Mouse (Mus musculus): ENCODE results near the gene Spats2l.

Gene Spats2l

GRCm38 (mm10) chr1:57774001-57774667, at the start of gene Spats2l:
Gene Spats2l, plus strand, starts transcription at chr1:57774162.
- no peak for DNase-seq (ENCODE audit: low spot score in 2 of 2)

DNA sequence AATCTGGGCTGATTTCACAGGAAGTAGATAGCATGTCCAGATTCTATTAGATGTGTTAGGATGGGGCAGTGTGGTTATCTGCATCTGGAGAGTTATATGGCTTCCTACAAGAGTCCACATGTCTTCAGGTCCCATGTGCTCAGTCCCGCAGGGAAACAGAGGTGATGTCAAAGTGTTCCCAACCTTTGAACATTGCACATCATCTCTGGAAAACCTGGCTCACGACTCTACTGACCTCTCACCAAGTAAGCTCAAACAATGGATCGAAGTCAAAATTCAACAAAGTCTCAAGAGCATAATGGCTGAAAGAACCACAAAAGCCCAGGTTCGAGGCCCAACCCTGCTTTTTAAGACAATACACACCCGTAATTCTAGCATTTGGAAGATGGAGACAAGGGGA, 48.7 kb upstream of the Spats2l start:
- DNase-seq (ENCODE audit: low spot score in 2 of 2) = no peak

DNA sequence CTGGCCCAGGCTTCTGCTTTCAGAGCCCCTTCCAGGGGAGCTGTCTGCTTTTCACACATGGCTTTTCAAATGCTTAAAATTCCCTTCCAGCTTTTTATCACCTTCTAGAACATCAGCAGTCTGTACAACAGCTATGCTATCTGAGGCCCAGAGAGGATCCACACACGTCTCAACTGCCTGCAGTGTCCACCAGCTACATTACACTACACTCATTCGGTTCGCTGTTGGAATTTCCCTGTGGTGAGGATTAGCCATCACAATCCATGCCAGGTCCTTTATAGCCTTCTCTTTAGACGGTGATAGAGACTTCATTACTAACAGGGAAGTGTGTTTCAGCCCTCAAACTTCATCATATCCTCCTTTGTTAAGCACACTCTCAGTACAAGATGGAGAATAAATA, 38.1 kb upstream of the Spats2l start:
- DNase-seq (ENCODE audit: low spot score in 2 of 2) = no peak

GRCm38 (mm10) chr1:57741740-57742139, 32.2 kb upstream of the Spats2l start:
- no peak for DNase-seq (ENCODE audit: low spot score in 2 of 2)

GRCm38 (mm10) chr1:57742266-57742665, 31.7 kb upstream of the Spats2l start:
- DNase-seq (ENCODE audit: low spot score in 2 of 2) = no peak

DNA sequence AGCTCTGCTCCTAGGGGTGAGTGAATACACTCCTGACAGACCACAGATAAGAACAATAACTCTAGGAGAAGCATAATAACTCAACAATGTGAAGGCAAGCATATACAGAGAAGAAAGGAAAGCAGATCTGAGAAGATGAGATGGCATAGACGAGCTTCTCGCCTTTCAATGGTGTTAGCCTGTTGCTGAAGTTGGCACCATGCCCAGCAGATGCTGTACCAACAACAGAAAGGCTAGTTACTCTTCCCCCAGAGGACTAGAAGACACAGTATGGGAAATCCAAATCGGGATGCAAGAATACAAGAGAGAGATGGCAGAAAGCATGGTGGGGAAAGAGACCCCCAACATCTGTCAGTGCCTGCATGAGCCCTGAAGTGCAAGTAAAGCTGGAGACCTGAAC, 22.2 kb upstream of the Spats2l start:
- no peak for DNase-seq (ENCODE audit: low spot score in 2 of 2)

- no peak for DNase-seq (ENCODE audit: low spot score in 2 of 2)
Observed at GRCm38 (mm10) chr1:57766396-57766795, 7.6 kb upstream of the Spats2l start.

DNA sequence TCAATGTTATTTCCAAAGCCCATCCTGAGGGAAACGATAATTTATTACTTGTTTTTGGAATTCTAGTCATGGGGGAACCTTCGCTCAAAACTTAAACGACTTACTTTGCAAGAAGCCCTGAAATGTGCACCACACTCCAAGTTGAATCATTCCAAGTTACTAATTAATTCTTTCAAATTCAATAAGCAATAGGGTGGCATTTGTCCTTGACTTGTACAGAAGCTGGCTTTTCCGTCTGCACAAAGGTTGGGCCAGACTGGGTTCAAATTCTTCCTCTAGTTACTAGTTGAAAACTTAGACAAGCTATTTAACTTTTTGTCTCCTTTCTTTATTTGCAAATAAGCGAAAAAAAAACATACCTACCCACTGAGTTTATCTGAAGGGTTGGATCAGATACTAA, 636 bp upstream of the Spats2l start:
- no peak for DNase-seq (ENCODE audit: low spot score in 2 of 2)

DNA sequence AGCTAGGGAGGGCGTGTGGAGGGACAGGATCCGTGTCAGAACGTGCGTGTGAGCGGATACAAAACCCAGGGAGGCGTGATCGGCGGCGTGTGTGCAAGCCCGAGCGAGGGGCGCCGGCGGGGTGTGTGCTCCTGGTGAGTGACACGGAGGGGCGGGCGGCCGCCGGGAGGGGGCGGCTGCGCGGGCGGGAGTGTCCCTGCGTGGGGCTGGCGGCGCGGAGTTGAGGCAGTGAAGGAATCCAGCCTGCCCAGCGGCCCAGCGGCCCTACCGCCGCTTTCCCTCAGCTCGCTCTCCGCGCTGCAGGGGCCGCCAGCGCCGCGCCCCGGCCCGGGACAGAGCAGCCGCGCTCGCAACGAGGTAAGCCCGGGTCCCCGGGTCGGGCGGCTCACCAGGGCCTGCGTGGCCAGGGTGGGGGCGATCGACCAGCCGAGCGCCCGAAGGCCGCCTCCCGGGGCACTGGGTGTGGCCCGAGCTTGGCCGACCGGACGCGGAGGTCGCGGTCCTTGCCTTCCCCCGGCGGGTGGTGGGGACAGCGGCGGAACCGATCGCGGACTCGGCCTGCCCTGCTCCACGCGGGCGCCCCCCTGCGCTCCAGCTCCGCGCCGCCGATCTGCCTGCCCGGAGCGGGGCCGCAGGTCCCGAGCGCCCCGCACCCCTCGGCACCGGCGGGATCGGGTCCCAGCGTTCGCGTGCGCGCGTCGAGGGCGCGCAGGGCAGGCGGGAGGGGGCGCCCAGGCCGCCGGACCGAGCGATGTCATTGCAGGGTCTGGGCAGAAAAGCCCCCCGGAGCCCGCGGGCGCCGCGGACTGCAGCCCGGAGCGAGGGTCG, 920 bp downstream of the Spats2l start:
- DNase-seq (ENCODE audit: low spot score in 2 of 2) = peak; percentile 16 to 66

DNA sequence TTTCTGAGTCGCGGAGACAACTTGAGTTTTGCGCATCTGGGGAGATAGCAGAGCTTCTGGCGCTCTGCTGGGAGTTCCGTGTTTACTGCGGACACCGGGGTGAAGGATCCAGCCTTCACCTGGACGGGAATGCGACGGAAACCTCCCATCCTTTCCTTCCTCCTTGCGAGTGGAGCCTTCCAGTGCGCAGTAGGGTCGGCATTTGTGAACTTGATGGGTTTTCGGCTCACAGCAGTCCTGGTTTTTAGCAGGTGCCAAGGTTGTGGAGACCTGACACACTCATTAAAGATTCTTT, 1.5 kb downstream of the Spats2l start:
- DNase-seq (ENCODE audit: low spot score in 2 of 2) = no peak

- DNase-seq (ENCODE audit: low spot score in 2 of 2) = no peak
Observed at GRCm38 (mm10) chr1:57776671-57777281, 2.8 kb downstream of the Spats2l start.

- no peak for DNase-seq (ENCODE audit: low spot score in 2 of 2)
Observed at GRCm38 (mm10) chr1:57784300-57784699, 10.3 kb downstream of the Spats2l start.

DNA sequence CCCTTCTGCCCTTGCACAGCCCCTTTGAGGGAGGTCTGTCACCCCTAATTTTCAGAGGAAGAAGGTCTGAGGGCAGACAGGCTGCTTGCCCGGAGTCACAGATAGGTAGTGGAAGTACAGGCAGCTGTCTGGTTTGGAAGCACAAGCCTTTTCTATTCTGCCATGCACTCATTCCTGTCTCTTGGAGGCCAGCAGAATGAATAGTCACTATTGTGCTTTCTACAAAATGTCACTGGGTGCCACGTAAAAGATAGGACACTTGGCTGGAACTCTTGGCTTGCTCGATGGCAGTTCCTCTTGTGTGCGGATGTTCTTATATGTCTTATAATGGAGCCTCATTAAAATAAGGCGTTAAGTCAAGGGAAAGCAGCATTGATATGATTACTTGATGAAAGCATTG, 15.9 kb downstream of the Spats2l start:
- no peak for DNase-seq (ENCODE audit: low spot score in 2 of 2)

DNA sequence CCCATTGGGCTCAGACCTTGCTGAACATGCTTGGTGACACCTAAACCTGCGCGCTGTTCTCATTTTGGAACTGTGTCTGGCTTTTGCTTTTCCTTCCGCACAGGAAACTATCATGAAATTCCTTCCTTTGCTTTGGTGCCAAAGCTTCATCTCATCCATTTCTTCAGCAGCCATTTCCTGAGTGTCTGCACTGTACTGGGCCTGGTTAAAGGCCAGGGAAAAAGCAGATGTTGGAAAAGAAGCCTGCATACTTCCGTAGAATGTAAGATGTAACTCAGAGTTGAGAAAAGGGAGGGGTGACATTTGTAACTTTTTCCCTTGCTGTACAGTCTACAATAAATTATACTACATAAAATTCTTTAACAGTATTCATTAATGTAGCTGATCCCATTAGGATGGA, 18.2 kb downstream of the Spats2l start:
- DNase-seq (ENCODE audit: low spot score in 2 of 2) = no peak

- DNase-seq (ENCODE audit: low spot score in 2 of 2) = no peak
Observed at GRCm38 (mm10) chr1:57795838-57796237, 21.9 kb downstream of the Spats2l start.

DNA sequence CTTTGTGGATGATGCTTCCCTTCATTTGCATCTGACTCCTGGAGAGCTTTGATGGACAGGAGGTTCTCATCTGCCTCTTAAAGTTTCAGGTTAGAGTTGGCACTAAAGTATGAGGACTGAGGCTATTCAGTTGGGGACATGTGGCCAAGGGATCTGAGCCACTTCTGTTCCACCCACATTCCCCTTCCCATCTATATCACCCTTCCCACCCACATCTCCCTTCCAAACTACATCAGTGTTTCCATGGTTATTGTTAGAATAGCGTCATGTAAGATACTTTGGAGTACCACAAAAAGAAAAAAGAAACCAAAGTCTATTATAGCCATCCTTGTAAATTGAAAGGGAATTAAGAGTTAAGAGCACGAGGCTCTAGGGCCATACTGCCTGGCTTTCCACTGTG, 25.4 kb downstream of the Spats2l start:
- DNase-seq (ENCODE audit: low spot score in 2 of 2) = no peak

- DNase-seq (ENCODE audit: low spot score in 2 of 2) = no peak
Observed at GRCm38 (mm10) chr1:57800846-57801245, 26.9 kb downstream of the Spats2l start.

- no peak for DNase-seq (ENCODE audit: low spot score in 2 of 2)
Observed at GRCm38 (mm10) chr1:57806126-57806525, 32.2 kb downstream of the Spats2l start.

- no peak for DNase-seq (ENCODE audit: low spot score in 2 of 2)
Observed at GRCm38 (mm10) chr1:57807882-57808281, 33.9 kb downstream of the Spats2l start.

DNA sequence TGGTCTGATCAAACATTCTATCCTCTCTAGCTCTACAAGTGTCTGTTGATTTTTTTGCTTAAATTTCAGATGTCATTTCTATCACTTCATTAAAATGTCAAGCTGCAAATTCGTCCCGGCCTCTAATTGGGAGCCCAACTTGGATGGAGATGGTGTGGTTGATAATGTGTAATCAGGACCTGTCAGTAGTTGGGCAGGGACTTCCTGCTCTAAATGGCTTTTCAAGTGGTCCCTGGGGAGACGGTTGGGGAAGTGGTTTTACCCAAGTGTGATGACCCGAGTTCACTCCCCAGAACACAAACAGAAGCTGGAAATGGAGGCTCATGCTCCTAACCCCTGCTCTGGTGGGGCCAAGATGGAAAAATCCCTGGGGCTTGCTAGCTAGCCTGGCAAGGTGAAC, 36.3 kb downstream of the Spats2l start:
- no peak for DNase-seq (ENCODE audit: low spot score in 2 of 2)

- DNase-seq (ENCODE audit: low spot score in 2 of 2) = no peak
Observed at GRCm38 (mm10) chr1:57817103-57817502, 43.1 kb downstream of the Spats2l start.

- no peak for DNase-seq (ENCODE audit: low spot score in 2 of 2)
Observed at GRCm38 (mm10) chr1:57820428-57820997, 46.6 kb downstream of the Spats2l start.
